Mouse (Mus musculus) mouse embryonic stem cell (cell line): Measurements from ENCODE around the gene Mb.

Source experiments
- in situ Hi-C, 2 experiments: fragments of 300-500 bp; cut with MboI; formaldehyde crosslinking; loops; 1 replicate in 1 of 2; 3 replicates in 1 of 2; pipeline ENCODE4 v1.14.3; 2019 to 2020; ENCODE audit warnings: low sequenced_read_pairs in 2 of 2, low pct_unique_long_range_greater_than_20kb in 1 of 2, mixed read lengths in 1 of 2; ENCODE audit not compliant: unreplicated experiment in 1 of 2

Gene Mb

GRCm38 (mm10) chr15:77069019-77069418 is 18.5 kb upstream of the Mb start:
- in situ Hi-C loops: loop anchor here in 1 of 2 experiments (25.0 kb wide), 1 partner anchor 293 kb away; no protein-coding TSS in a partner anchor

GRCm38 (mm10) chr15:77068439-77068861 is 18.0 kb upstream of the Mb start:
- in situ Hi-C loops: loop anchor here in 1 of 2 experiments (25.0 kb wide), 1 partner anchor 294 kb away; no protein-coding TSS in a partner anchor

DNA sequence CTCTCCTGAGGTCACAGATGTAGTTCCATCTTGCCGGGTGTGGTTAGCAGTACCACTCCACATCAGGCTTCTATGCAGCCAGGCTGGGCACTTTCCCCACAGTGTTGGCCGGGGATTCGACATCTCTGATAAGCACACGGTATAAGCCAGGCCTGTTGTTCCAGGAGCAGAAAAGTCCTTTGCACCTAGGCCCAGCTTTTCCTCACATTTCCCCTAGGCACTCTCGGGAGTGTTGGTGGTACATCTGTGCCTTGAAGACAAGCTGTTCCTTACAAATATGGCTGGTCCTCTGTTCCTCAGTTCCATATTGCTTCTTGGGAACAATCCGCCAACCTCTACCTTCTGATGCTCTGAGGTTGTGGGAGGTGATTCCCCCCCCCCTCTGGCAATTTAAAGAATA is 15.8 kb upstream of the Mb start:
- in situ Hi-C loops: loop anchor here in 1 of 2 experiments (25.0 kb wide), 1 partner anchor 296 kb away; no protein-coding TSS in a partner anchor

DNA sequence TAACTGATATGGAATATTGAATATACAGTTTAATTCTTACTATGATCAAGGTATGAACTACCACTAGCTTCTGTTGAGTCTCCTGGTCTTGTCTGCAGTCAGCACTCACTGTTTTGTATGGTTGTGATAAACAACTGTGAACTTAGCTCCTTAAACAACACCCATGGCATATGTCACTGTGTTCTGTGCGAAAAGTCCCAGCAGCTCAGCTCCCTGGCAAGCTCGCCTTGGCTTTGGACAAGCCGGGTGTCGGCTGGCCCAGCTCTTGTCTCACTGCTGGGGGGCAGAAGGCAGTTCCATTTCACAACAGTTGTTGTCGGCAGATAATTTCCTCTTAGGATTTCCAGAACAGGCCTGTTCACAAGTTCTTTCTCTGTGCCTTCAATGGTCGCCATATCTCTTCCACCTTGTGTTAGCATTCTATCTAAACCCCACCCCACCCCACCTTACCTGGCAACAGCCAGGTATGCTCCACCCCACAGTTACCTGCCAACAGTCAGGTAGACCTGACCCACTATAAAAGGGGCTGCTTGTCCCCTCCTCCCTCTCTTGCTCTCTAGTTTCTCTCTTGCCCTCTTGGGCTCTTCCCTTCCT is 14.9 kb upstream of the Mb start:
- in situ Hi-C loops: loop anchor here in 1 of 2 experiments (25.0 kb wide), 1 partner anchor 297 kb away; no protein-coding TSS in a partner anchor

DNA sequence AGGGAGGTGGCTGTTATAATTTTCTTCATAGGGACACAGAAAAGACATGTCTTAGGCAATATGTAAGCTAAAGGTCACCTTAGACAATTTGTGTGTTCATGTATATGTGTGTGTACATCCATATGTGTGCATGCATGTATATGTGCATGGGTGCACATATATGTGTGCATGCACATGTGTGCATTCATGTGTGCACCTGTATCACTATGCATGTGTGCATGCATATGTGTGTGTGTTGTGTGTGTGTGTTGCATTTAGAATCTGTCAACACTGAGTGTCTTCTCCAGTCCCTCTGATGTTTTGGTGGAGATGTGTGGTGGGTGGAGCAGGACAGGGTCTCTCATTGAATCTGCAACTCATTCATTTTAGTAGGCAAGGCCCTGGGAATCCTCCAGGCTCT is 12.3 kb upstream of the Mb start:
- in situ Hi-C loops: loop anchor here in 1 of 2 experiments (25.0 kb wide), 1 partner anchor 300 kb away; no protein-coding TSS in a partner anchor

- in situ Hi-C loops: loop anchor here in 1 of 2 experiments (25.0 kb wide), 1 partner anchor 303 kb away; no protein-coding TSS in a partner anchor
These were observed 8.9 kb upstream of the Mb start for GRCm38 (mm10) chr15:77059416-77059815.

GRCm38 (mm10) chr15:77058566-77058965 is 8.1 kb upstream of the Mb start:
- in situ Hi-C loops: loop anchor here in 1 of 2 experiments (25.0 kb wide), 1 partner anchor 304 kb away; no protein-coding TSS in a partner anchor

DNA sequence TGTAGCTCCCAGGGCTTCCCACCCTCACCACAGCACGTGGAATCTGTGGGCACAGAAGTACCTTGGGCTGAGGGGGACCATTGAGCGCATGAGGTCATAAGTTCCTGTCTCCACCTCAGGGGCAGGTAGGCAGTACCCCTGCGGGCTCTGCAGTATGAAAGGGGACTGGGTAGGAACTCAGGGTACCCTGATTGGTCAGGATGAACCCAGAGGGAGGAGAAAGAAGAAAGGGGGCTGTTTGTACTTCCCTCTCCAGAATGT is 6.3 kb upstream of the Mb start:
- in situ Hi-C loops: loop anchor here in 1 of 2 experiments (25.0 kb wide), 1 partner anchor 306 kb away; no protein-coding TSS in a partner anchor

DNA sequence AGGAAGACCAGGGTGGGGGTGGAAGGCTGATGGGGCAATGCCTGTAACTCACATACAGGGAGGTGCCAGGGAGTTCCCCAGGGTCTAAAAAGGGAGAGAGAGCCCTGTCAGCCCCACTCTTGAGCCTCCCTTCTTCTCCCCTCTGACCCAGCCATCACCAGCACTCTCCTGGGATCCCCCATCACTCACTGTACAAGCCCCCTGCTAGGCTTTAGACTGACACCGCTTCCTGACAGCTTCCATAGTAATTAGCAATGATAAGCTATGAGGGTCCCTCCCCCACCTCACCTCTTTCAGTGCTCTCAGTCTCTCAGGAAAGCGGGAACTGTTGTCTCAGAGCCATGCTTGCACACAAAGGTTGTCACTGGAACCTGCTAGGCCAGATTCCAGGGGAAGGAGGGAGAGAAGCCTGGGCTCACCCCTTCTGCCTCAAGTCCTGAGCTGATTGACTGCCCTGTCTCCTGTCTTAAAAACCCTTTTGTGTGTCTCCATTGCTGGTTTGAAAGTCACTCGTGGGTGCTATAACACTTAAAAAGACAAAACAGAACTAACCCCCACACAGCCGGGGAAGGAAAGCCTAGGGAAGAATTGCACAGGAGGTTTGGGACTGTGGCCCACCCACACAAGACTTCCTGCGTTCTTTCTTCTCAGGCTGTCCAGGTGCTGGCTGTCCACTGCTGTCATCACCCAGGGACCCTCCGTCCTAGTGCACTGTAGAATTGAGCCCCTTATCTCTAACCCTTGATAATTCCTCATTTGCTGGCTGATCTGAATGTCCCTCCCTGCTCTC is 5.7 kb upstream of the Mb start:
- in situ Hi-C loops: loop anchor here in 1 of 2 experiments (25.0 kb wide), 1 partner anchor 306 kb away; no protein-coding TSS in a partner anchor

DNA sequence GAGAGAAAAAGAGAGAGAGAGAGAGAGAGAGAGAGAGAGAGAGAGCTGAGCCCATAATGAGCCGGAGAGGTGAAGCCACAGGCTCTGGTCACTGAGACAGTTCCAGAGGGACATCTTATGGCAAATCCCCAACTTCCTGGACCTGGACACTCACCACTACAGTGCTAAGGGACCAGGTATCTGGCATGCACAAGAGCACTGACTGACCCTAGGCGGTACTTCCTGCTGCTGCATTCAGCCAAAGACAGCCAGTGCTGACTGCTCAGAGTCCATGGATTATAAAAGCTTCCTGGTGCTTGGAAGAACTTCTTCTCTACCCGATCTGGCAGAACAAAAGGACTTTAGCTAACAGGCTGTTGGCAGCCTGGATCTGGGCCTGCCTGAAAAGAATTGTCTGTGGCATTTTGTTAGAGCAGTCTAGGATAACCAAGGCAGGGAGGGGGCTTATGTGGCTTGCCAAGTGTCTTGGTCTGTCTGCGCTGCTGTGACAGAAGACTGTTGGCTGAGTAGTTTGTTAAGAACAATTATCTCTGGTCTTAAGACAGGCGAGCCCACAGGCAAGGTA is 4.2 kb upstream of the Mb start:
- in situ Hi-C loops: loop anchor here in 1 of 2 experiments (25.0 kb wide), 1 partner anchor 308 kb away; no protein-coding TSS in a partner anchor

GRCm38 (mm10) chr15:77053021-77053420 is 2.6 kb upstream of the Mb start:
- in situ Hi-C loops: loop anchor here in 1 of 2 experiments (25.0 kb wide), 1 partner anchor 309 kb away; no protein-coding TSS in a partner anchor

GRCm38 (mm10) chr15:77052176-77052575 is 1.7 kb upstream of the Mb start:
- in situ Hi-C loops: loop anchor here in 1 of 2 experiments (25.0 kb wide), 1 partner anchor 310 kb away; no protein-coding TSS in a partner anchor

DNA sequence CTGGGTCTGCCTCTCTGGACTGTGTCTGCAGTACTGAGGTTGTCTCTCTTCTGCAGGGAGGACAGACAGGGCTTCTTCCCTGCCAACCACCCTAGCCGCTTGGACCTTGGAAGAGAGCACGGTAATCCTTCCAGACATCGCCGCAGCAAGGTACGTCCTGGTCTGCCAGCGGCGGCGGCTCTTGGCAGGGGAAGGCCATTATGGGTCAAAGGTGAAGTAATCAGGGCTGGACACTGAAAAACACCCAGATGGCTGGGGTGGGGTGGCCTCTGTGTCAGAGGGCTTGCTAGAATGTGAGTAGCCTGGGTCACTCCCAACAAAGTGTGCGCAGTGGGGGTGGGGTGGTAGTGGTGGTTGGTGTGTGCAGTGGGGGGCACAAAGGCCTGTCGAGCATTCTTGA is 4.9 kb downstream of the Mb start:
- in situ Hi-C loops: no loop called here

DNA sequence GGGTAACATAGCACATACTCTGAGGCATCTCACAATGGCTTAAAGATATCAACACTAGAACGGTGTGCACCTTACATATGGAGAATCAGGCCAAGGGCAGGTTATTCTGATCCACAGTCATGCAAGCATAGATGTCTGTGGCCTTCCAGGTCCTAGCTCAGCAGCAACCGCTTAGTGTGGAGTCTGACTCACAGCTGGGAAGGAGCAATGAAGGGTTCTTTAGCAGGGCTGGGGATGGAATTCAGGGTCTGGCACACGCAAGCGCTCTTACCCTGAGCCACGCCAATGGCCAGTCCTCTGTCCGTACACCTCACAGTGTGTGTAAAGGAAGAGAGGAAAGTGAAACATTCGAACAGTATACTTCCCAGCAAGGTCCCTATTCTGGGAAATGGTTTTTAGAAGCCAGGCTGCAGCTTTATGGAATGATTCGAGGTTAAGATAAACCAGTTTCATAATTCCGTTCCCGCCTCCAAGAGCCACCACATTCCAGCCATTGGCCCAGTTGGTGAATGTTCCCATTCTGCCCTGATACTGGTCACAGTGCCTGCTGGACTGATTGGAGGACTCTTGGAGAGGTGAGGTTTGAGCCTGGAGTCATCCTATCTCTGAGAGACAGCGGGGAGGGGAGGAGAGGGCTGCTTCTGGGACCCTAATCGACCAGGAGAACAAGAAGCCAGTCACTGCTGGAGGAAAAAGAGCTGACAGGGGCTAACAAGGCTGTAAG is 5.7 kb downstream of the Mb start, which contains the start of gene Apol6:
Apol6 (plus strand) TSS at position 133 of the 724 bp plus-strand sequence.
- in situ Hi-C loops: no loop called here

DNA sequence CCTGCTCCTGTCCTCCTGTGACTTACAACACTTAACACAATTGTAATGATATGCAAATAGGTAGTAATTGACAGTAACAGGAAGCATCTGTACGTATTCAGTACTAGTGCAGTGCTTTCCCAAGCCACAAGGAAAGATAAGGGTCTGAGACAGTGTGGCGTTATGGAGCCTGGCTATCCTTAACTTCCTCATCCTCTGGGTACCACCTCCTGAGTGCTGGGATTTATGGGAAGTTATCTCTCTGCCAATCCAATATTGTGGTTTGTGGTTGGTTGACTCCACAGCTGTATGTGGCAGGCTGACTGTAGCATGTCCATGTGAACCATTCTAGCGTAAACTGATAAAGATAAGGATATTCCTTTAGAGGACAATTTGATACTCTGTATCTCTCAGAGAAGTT is 9.7 kb downstream of the Mb start:
- in situ Hi-C loops: no loop called here

DNA sequence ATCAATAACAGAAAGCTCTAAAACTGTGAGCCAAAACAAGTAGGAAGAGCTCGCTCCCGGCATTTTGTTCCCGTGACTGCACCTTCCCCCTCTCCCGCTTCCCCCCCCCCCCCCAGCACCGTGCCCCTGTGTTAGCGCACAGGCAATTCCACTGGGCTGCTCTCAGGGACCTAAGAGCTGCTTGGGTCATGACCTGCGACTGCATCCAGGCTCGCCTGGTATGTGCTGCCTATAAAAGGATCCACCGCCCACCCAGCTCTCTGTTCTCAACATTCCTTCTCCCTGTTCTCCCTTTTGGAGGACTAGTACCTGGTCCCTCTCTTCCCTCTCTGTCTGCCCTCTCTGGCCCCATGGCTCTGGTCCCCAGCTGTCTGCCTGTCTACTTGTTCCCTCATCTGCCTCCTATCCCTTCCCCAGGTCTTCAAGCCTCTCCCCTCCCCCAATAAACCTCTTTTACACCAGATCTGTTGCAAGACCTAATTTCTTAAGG is 11.2 kb downstream of the Mb start:
- in situ Hi-C loops: no loop called here

DNA sequence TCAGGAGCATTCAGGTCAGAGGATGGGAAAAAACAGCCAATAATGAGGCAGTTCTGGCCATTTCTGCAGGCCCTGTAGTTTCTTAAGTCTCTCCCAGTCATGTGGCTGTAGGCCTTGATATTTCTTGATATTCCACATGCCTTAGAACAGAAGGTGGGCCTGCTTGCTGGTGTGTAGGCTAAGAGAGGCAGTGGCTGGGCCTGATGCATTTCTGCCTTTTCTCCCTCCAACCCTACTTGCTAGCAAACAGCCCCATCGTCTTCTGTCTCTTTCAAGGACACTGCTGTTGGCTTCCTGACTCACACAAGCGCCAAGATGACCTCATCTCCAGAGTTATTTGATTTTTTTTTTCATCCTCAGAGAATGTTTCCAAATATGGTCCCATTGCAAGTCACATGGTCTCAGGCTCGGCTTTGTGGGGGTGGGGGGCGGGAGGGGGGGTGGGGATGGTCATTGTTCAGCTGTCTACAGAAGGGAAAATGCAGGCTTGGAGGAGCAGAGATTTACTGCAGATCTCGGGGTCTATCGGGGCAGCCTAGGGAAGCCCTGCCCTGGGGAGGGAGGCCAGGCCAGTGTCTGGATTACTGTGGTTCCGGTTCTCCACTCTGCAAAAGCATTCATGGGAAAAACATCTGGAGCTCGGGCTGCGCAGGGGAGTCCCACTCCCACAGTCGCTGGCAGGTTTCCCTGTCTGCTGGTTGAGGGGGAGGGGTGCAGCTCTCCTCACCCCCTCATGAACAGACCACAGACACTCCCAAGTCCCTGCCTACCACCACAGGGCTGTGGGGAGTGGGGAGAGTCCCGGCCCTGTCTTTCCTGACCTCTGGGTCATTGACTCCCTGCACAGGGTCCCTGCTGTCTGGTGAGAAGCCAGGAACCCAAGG is 12.9 kb downstream of the Mb start:
- in situ Hi-C loops: no loop called here

DNA sequence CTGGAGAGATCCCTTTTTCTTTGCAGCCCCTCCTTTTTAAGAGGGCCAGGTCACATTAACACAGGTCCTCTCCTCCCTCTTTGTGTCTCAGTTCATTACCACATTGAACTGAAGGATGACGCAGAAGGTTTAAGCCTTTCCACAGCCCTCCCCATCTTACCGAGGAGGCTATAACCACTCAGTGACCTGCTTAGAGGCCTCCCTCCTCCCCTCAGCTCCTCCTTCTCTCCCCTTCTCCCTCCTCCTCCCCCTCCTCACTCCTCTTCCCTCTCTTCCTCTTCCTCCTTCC is 13.5 kb downstream of the Mb start:
- in situ Hi-C loops: no loop called here
